Mouse (Mus musculus) hindlimb bud, embryonic 11.5 days (tissue): Measurements from ENCODE around the gene Krt18.
"Not testable (repeated sequence)": the region's sequence is repeated elsewhere in the genome, so short reads cannot be mapped to it uniquely, and the experiment has no call there.

Experiments
- DNase-seq: peaks from one replicate; pipeline ENCODE4 v3.0.0-alpha.2; 2012; ENCODE audit warnings: low read depth, low spot score; ENCODE audit errors: extremely low spot score

Gene Krt18

GRCm38 (mm10) chr15:102065661-102066325 is 37.8 kb downstream of the Krt18 start:
- DNase-seq: peak; percentile 82

- DNase-seq: no peak
These were observed 42.8 kb downstream of the Krt18 start for GRCm38 (mm10) chr15:102070476-102071467.

GRCm38 (mm10) chr15:102072963-102073558 is 45.1 kb downstream of the Krt18 start:
- DNase-seq: no peak

- peak; percentile 93 for DNase-seq
These were observed 45.6 kb downstream of the Krt18 start, which contains the start of gene Eif4b for GRCm38 (mm10) chr15:102073559-102074069. TSS of gene Eif4b (plus strand) at chr15:102073773.

GRCm38 (mm10) chr15:102074070-102074731 is 46.2 kb downstream of the Krt18 start:
- no peak for DNase-seq

- DNase-seq: no peak
These were observed 47.1 kb downstream of the Krt18 start for GRCm38 (mm10) chr15:102074876-102075585.

GRCm38 (mm10) chr15:102077111-102077677 is 49.2 kb downstream of the Krt18 start:
- DNase-seq: no peak

GRCm38 (mm10) chr15:102079221-102079620 is 51.2 kb downstream of the Krt18 start:
- no peak for DNase-seq

GRCm38 (mm10) chr15:102079924-102080323 is 51.9 kb downstream of the Krt18 start:
- DNase-seq: not testable (repeated sequence)

GRCm38 (mm10) chr15:102080429-102080828 is 52.4 kb downstream of the Krt18 start:
- no peak for DNase-seq
